Mouse (Mus musculus): ENCODE measurements around the gene Atxn7l1.

Gene Atxn7l1

DNA sequence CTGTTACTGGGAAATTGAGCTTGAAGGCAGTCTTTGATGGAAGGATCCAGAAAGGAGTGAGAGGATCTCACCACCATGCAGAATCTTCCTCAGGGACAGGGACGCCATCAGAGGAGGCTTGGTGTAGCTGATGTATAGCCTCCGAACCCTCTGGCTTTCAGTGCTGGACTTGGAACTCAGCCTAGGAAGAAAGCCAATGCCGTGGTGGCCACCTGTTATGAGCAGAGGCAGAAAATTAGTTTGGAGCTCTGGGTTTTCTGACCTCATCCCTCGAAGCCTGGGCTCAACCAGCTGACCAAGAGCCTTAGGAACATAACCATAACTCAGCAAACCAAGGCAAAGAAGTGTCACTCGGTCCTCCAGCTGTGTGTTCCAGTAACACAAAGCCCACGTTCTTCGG is 71.9 kb downstream of the Atxn7l1 start:
- DNase-seq (ENCODE audit: low read depth, low spot score): no peak
- H3K27me3 ChIP-seq (ENCODE audit: control insufficient read depth, insufficient read depth, low read length, poor library complexity, severe bottlenecking): no peaks in the 10 kb centered on the region

DNA sequence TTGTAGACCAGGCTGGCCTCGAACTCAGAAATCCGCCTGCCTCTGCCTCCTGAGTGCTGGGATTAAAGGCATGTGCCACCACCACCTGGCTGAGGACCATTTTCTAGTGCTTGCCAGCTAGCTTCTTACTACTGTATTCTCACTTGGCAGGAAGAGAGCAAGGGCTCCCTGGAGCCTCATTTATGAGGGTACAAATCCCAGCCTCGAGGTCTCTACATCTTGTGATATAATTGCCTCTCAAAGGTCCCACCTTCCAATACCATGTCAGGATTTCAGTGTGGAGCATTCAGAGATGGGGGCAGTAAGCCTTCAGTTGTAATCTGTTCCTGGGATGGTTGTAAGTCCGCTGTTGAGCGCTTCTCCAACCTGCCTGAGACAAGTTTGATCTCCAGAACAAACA is 72.6 kb downstream of the Atxn7l1 start:
- DNase-seq (ENCODE audit: low read depth, low spot score): no peak
- Histone ChIP-seq H3K36me3 (ENCODE audit: control insufficient read depth, insufficient read depth, low read length, poor library complexity, severe bottlenecking) (no peaks in the 10 kb centered on the region), H3K27me3 (ENCODE audit: control insufficient read depth, insufficient read depth, low read length, poor library complexity, severe bottlenecking) (no peaks in the 10 kb centered on the region)

More for the DNA sequence above, 71.9 kb downstream of the Atxn7l1 start:
- no peaks in the 10 kb centered on the region for H3K36me3 ChIP-seq (ENCODE audit: control insufficient read depth, insufficient read depth, low read length, poor library complexity, severe bottlenecking)

DNA sequence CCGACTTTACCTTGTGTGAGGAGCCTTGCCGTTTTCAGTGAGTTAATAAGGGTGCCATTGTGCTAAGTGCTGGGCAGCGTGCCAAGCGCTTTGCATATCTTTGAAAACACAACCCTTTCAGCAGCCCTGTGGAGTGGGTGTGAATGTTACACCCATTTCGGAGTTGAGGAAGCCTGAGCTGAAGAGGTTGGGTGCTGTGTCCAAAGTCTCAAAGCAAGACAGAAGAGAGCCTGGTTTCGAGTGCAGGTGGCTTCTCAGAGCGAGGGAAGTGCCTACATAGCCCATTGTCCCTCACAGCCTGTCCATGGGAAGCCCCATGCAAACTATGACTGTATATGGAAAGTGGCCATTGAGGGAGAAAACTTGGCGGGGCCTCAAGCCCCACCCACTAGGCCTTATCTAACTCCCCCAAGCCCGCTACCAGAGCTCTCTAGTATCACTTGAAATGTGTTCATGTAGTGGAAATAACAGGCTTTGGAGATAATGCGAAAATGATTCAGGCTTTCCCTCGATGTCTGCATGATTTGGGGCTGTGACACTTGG is 73.1 kb downstream of the Atxn7l1 start:
- no peak for DNase-seq (ENCODE audit: low read depth, low spot score)
- Histone ChIP-seq H3K27me3 (ENCODE audit: control insufficient read depth, insufficient read depth, low read length, poor library complexity, severe bottlenecking) (no peaks in the 10 kb centered on the region), H3K36me3 (ENCODE audit: control insufficient read depth, insufficient read depth, low read length, poor library complexity, severe bottlenecking) (no peaks in the 10 kb centered on the region)

DNA sequence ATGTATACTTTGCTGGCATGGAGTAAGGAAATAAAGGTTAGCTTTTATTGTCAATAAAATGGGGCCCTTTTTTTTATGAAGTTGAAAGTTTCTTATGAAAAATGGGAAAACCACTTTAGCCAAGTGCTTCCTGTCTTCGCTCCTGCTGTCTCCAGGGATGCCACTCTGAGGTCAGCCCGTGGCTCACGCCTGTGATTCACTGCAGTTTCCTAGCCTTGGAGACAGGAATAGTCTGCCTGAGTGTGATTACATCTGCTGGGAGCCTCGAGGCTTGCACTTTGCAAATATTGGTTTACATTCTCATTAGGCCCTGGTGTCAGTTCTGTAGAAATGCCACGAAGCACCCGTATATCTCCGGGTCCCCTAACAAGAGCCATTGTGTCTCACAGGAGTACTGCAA is 74.7 kb downstream of the Atxn7l1 start:
- H3K36me3 ChIP-seq (ENCODE audit: control insufficient read depth, insufficient read depth, low read length, poor library complexity, severe bottlenecking): no peaks in the 10 kb centered on the region

DNA sequence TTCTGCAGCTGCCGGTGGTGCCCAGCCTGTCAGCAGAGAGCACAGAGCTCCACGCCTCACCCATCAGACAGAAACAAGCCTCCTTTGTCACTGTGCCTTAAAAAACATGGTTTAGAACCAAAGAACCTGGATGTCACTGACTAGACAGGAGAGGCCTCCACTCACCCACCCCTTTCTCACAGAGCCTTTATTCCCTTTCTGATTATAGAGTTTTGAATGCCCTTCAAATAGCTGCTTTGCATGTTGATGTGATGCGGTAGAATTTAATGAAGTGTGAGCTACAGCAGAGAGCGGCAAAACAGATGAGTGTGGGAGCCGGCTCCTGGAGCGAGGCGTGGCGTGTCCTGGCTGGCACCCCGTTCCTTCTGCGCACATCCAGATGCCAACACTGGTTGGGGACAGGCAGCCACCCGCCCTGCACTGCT is 77.6 kb downstream of the Atxn7l1 start:
- Histone ChIP-seq H3K36me3 (ENCODE audit: control insufficient read depth, insufficient read depth, low read length, poor library complexity, severe bottlenecking) (no peaks in the 10 kb centered on the region), H3K27me3 (ENCODE audit: control insufficient read depth, insufficient read depth, low read length, poor library complexity, severe bottlenecking) (no peaks in the 10 kb centered on the region)
- no peak for DNase-seq (ENCODE audit: low read depth, low spot score)

More for the DNA sequence above, 74.7 kb downstream of the Atxn7l1 start:
- H3K27me3 ChIP-seq (ENCODE audit: control insufficient read depth, insufficient read depth, low read length, poor library complexity, severe bottlenecking): no peaks in the 10 kb centered on the region
- DNase-seq (ENCODE audit: low read depth, low spot score): no peak

DNA sequence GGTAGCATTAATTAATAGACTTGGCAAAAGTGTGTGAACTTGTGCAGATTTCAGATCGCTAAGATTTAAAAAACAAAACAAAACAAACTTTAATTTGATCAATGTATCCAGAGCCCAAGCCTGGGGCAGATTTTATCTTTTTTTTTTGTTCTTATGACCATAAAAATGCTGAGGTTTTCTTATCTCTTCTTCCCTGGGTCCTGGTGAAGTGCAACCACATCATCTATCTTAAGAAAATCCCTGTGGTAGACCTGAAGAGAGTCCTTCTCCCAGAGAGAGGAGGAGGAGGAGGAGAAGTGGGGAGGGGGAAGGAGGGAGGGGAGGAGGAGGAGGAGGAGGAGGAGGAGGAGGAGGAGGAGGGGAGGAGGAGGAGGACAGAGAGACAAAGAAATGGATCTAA is 78.5 kb downstream of the Atxn7l1 start:
- no peaks in the 10 kb centered on the region for H3K36me3 ChIP-seq (ENCODE audit: control insufficient read depth, insufficient read depth, low read length, poor library complexity, severe bottlenecking)
- DNase-seq (ENCODE audit: low read depth, low spot score): no peak
- H3K27me3 ChIP-seq (ENCODE audit: control insufficient read depth, insufficient read depth, low read length, poor library complexity, severe bottlenecking): no peaks in the 10 kb centered on the region

DNA sequence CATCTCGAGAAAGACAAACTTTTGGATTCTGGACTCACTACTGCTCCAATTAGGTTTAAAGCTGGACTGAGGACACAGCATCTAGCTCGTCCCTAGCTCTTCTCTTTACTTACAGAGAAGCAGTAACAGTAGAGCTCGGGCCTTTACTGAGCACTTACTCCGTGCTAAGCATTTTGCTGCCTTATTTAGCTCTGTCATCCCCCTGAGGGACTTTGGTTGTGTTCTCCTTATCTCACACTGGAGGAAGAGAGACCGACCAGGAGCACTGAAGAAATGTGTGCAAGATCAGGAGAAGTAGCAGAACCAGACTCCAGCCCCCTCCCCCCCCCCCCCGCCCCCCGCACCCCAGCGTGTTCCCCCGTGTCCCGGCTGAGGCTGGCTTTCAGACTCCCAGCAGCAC is 79.1 kb downstream of the Atxn7l1 start:
- no peaks in the 10 kb centered on the region for H3K27me3 ChIP-seq (ENCODE audit: control insufficient read depth, insufficient read depth, low read length, poor library complexity, severe bottlenecking)
- H3K36me3 ChIP-seq (ENCODE audit: control insufficient read depth, insufficient read depth, low read length, poor library complexity, severe bottlenecking): no peaks in the 10 kb centered on the region
- DNase-seq (ENCODE audit: low read depth, low spot score): no peak

DNA sequence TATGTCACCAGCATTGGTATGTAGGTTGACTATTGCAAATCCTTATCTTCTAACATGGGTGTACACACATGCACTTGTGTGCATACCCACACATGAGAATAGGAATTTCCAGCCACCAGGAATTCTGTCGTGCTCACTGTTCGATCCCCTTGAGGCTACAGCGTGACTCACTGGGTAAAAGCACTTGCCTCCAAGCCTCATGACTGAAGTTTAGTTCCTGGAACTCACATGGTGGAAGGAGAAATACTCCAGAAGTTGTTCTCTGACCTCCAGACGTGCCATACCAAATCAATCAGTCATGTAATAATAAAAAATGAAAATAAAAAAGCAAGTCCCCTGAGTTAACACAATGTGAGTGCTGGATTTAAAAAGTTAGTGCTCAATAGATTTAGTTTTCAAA is 87.8 kb downstream of the Atxn7l1 start:
- Histone ChIP-seq H3K27me3 (ENCODE audit: control insufficient read depth, insufficient read depth, low read length, poor library complexity, severe bottlenecking) (no peaks in the 10 kb centered on the region), H3K36me3 (ENCODE audit: control insufficient read depth, insufficient read depth, low read length, poor library complexity, severe bottlenecking) (no peaks in the 10 kb centered on the region)
- DNase-seq (ENCODE audit: low read depth, low spot score): no peak

DNA sequence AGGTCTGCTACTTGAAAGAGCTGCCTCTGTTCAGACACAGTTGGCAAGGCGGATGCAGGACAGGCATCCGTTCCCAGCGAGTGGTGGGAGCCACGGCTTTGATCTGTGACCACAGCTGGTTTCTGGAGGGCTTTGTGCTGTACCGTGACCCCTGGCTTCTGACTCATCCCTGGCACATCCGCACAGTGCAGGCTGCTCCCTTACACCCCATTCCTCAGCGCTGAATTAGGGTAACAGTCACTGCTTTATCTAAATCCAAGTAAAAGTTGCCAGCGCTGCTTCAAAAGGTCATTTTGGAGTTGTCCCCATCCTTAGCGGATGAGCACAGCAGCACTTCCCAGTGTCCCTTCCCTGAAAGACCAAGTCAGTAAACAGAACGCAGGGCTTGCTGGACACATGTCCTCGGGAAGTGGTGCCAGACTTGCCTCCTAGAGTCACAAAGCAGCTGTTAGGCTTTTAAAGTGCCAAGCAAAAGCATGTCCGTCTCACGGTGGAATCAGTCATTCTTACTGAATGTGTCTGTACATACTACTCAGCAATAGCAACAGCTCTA is 88.4 kb downstream of the Atxn7l1 start:
- Histone ChIP-seq H3K36me3 (ENCODE audit: control insufficient read depth, insufficient read depth, low read length, poor library complexity, severe bottlenecking) (no peaks in the 10 kb centered on the region), H3K27me3 (ENCODE audit: control insufficient read depth, insufficient read depth, low read length, poor library complexity, severe bottlenecking) (no peaks in the 10 kb centered on the region)
- no peak for DNase-seq (ENCODE audit: low read depth, low spot score)

DNA sequence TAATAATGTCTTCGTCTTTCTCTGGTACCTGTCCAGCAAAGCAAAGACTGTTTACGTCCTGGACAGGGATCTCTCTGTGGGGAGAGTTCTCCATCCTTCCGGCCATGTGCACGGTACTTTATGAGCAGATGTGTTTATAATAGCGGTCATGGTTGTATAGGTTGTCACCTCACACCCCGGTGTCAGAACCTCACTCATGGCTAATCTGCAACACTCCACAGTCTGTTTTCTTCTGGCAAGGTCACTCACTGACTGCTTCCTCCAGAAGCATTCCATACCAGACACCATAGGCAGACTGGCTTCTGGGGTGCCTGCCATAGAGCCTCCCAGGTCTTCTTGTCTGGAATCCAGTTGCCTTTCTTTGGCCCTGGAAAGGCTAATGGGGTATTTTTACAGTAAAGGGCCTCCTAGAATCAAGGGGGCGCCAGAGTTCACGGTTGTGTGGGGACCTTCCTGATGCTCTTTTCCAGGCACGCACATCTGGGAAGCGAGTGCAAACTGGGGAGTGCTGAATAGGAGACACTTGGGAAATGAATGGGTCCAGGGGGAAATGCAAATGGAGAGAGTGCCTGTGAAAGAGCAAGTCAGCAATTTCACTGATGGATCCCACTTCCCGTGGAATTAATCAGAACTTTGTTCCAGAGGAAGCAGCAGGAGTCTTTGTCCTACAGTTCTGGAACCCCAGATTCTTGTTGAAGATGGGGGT is 89.0 kb downstream of the Atxn7l1 start:
- no peaks in the 10 kb centered on the region for H3K36me3 ChIP-seq (ENCODE audit: control insufficient read depth, insufficient read depth, low read length, poor library complexity, severe bottlenecking)
- no peak for DNase-seq (ENCODE audit: low read depth, low spot score)
- H3K27me3 ChIP-seq (ENCODE audit: control insufficient read depth, insufficient read depth, low read length, poor library complexity, severe bottlenecking): no peaks in the 10 kb centered on the region

DNA sequence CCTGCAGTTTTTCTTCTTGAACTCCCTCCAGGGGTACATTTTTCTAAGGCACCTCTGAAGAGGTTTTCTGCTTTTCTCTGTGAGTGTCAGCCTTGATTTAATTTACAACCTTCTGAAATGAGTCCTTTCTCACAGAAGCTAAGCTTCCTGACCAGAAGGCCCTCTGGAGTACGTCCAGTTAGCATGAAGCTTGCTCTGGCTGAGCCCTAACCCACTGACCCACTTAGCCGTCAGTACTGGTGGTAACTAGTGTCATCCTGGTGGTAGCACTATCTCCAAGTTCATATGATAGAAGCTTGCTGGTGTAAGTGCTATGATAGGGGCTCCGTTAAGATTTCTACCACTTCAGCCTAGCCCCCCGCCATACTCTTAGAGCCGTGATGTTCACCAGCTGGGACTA is 89.6 kb downstream of the Atxn7l1 start:
- Histone ChIP-seq H3K27me3 (ENCODE audit: control insufficient read depth, insufficient read depth, low read length, poor library complexity, severe bottlenecking) (no peaks in the 10 kb centered on the region), H3K36me3 (ENCODE audit: control insufficient read depth, insufficient read depth, low read length, poor library complexity, severe bottlenecking) (no peaks in the 10 kb centered on the region)
- no peak for DNase-seq (ENCODE audit: low read depth, low spot score)

DNA sequence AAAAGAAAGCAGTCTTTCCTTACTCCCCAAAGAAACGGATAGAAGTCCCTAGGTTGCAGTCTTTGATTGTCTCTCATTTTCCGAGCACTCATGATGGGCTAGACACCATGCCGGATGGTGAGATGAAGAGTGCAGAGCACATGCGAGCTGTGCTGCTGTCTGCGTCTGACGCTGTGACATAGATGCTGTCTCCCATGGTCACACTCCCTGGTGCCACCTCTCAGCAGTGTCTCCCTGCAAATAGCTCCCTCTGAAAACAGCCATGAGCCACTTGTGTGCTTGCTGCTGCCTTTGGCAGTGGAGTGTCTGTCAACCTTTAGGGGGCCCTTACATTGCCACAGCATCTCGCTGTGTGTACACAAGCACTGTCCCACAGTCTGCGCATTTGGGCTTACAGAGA is 95.2 kb downstream of the Atxn7l1 start:
- no peaks in the 10 kb centered on the region for H3K27me3 ChIP-seq (ENCODE audit: control insufficient read depth, insufficient read depth, low read length, poor library complexity, severe bottlenecking)
- DNase-seq (ENCODE audit: low read depth, low spot score): no peak

DNA sequence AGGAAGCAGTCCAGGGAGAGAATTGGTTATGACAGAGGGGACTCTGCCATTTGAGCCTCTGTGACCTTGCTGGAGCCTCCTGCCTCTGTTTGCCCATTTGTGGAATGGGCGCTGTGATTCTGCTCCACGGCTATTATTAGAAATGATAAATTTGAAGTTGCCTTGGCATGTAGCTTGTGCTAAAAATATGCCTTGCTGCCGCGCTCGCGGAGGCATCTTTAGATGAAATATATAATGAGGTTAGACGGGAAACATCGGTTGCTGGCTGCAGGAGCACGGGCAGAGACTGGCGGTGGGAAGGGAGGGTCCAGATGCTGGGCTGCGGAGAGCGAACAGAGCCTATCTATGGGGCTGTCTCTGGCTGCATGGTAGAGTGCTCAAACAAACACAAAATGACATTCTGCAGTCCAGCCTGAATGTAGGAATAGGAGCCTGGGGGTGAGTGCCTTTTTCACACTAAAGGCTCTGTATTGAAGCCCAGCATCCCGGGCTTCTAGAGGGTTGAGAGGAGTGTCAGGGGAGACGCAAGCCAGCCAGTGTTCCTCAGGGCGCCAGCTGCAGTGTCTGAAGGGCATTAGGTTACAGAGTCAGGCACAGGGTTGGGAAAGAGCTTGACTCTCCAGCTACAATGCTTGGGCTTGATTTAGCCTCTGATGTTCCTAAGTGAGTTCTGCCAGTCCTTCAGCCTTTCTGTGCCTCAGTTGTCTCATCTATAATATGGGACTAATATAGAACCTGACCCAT is 96.8 kb downstream of the Atxn7l1 start:
- Histone ChIP-seq H3K36me3 (ENCODE audit: control insufficient read depth, insufficient read depth, low read length, poor library complexity, severe bottlenecking) (no peaks in the 10 kb centered on the region), H3K27me3 (ENCODE audit: control insufficient read depth, insufficient read depth, low read length, poor library complexity, severe bottlenecking) (no peaks in the 10 kb centered on the region)
- no peak for DNase-seq (ENCODE audit: low read depth, low spot score)

More for the DNA sequence above, 95.2 kb downstream of the Atxn7l1 start:
- H3K36me3 ChIP-seq (ENCODE audit: control insufficient read depth, insufficient read depth, low read length, poor library complexity, severe bottlenecking): no peaks in the 10 kb centered on the region

DNA sequence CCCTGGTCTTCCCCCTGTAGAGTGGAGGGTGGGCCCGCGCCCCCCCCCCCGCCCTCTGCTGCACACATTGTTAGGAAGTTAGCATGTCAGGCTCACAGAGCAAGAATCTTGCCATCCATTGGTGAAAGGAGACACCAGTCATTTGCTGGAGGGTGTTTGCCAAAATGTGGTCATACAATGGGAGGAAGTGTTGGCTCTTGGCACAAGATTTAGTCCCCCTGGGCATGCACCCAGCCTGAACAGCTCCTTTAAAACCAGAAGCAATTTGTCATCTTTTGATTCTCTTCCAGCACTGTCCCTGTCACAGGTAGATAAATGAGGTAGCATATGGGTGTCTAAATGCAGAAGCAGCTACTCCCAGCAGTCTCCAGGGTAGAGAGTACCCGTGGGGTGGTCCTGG is 98.0 kb downstream of the Atxn7l1 start:
- no peak for DNase-seq (ENCODE audit: low read depth, low spot score)
- H3K27me3 ChIP-seq (ENCODE audit: control insufficient read depth, insufficient read depth, low read length, poor library complexity, severe bottlenecking): no peaks in the 10 kb centered on the region
- H3K36me3 ChIP-seq (ENCODE audit: control insufficient read depth, insufficient read depth, low read length, poor library complexity, severe bottlenecking): no peaks in the 10 kb centered on the region

DNA sequence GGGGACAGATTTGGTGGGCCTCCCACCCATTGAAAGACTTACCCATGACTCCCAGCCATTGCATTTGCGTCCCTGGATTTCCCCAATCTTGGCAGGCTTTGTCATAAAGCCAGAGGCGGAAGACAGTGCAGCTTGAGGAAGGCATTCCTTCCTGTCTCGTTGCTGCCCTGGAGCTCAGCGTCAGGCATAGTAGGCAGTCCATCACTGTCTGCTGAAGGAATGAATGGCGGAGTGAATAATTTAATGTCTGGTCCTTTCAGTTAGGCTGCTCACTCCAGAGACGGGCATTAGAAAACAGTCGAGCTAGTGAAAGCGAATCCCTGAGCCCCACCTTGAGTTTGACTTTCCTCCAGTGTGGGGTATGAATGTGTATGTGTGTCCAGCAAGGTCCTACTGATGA is 99.4 kb downstream of the Atxn7l1 start:
- no peak for DNase-seq (ENCODE audit: low read depth, low spot score)
- Histone ChIP-seq H3K36me3 (ENCODE audit: control insufficient read depth, insufficient read depth, low read length, poor library complexity, severe bottlenecking) (no peaks in the 10 kb centered on the region), H3K27me3 (ENCODE audit: control insufficient read depth, insufficient read depth, low read length, poor library complexity, severe bottlenecking) (no peaks in the 10 kb centered on the region)
